Mouse (Mus musculus) thymus, adult 18-20 months (tissue): ENCODE measurements at regions not wholly inside any gene's neighbourhood (a gene's known extent, or its start where the extent isn't known, plus 50 kb on each side); places are given as distances from the start of the nearest gene placed in this dataset.
A peak's percentile ranks its signal among the peaks of the same experiment; 100 is the strongest.
"Not testable (repeated sequence)": the region's sequence is repeated elsewhere in the genome, so short reads cannot be mapped to it uniquely, and the experiment has no call there.

ENCODE experiments used
- DNase-seq, 2 experiments: peaks; one replicate each; pipeline ENCODE4 v3.0.0; 2022; ENCODE audit warnings: mixed read lengths in 2 of 2

DNA sequence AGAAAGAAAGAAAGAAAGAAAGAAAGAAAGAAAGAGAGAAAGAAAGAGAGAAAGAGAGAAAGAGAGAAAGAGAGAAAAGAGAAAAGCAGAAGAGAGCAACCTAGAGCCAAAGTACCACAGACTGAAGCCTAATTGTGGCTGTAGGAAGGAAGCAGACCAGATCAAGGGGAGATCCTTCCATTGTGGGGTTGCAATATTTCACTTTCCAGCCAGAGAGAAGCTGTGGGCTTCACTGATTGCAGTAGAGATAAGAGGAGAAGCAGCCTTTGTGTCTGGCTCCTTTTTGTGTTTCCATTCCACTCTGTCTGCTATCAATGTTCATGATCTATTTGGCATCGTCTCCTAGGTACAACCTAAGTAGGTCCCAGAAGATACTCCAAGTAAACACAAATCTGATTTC, 79.0 kb upstream of the Xcl1 start:
- no peak for DNase-seq

- no peak for DNase-seq
Observed at GRCm38 (mm10) chr1:165013428-165013827, 78.1 kb upstream of the Xcl1 start.

DNA sequence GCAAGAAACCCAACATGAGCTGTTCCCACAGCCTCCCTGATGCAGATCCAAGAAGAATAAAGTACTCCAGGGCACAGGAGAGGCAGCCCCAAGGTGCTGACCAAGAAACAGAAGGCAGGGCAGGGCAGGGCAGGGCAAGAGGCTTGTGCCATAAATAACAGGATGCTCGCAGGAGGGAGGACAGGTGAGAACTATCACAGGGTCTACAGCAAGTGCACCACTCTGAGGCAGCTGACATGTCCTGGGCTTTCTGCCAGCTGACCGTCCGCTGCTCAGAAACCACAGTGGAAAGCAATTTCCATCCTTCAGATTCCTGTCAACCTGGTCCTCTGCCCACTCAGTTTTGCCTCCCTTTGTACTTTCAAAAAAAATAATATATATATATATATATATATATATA, 77.0 kb upstream of the Xcl1 start:
- DNase-seq: no peak

DNA sequence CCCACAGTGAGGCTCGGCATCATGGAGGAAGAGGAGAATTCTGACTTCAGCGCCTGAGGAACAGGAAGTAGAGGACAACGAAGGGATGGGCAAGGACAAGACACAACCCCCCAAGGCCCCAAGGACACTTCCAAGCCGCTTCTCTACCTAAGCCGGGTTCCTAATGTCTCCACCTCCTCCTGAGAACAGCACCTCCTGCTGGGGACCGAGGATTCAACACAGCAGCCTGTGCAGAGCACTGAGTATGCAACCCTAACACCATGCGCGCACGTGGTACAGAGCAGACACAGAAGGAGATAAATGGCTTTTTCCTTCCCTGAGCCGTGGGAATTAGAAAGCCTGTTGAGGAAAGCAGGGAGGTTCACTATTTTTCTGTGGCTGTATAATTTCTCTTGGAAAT, 64.2 kb upstream of the Xcl1 start:
- peak in 1 of 2 experiments; percentile 8 for DNase-seq

GRCm38 (mm10) chr1:164998621-164999020, 63.3 kb upstream of the Xcl1 start:
- DNase-seq: no peak

DNA sequence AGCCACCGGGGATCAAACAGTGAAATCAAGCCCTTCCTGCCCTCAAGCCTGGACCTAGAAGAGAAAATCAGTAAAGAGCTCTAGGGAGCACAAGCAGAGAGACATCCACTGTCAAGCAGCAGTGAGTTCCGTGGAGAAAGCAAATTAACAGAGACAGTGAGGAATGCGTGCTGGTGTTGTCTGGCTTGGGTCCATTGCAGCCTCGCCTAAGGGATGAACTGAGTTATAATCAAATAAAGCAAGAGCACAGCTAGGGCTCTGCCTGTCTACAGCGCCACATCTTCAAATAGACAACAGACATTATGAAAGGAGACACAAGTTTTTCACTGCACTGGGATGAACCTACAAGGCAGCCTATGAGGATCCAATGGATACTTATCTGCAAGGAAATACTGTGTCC, 62.3 kb upstream of the Xcl1 start:
- no peak for DNase-seq

DNA sequence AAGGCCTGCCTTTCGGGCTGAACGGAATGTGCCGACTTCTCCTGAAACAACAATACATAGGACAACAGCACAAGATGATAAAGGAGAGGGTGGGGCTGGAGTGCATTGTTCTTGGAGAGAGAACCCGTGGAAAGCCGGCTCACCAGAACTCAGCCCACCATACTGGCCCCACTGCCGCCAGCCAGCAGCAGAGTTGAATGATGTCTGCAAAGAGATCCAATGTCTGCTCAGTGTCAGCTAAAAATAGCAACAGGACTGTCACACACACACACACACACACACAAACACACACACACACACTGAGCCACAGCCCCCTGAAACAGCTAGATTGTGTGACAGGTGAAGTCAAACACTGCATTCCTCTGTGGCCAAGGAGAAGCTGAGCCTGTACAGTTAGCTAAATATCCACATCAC, 58.9 kb upstream of the Xcl1 start:
- no peak for DNase-seq

DNA sequence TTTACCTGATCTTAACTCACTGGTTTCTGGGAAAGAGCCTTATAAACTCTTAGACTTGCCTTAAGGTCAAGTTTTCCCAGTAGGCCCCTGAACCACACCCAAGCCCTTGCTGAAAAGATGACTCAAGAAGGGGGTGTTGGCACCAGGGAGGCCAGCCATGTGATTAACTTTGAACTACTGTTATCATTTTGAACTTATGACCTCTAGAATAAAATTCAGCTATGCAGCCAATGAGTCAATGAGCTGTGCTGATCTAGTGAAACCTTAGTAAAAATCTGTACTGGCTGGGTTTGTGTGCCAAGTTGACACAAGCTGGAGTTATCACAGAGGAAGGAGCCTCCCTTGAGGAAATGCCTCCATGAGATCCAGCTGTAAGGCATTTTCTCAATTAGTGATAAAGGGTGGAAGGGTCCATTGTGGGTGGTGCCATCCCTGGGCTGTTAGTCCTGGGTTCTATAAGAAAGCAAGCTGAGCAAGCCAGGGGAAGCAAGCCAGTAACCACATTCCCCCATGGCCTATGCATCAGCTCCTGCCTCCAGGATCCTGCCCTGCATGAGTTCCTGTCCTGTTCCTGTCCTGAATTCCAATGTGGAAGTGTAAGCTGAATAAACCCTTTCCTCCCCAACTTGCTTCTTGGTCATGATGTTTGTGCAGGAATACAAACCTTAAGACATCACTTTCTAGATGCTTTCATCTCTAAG, 58.0 kb upstream of the Xcl1 start:
- DNase-seq: not testable (repeated sequence)

DNA sequence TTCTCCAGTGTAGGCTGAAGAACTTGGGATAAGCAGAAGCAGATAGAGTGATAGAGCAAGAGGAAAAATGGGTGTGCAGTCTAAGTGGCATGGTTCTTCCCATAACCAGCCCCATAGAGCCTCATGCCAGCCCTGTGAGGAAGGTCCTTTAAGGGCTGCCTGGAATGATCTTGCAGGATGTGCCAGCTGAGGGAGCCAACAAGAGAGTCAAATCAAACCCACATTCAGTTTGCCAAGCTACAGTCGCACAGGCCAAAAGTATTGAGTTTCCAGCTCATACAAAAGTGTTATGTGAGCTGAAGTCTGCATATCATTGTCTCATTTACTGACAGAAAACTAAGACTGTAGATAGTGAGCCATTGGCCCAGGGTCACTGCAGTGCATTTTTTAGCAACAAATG, 53.7 kb upstream of the Xcl1 start:
- DNase-seq: no peak

- DNase-seq: no peak
Observed at GRCm38 (mm10) chr1:164988191-164988590, 52.9 kb upstream of the Xcl1 start.

DNA sequence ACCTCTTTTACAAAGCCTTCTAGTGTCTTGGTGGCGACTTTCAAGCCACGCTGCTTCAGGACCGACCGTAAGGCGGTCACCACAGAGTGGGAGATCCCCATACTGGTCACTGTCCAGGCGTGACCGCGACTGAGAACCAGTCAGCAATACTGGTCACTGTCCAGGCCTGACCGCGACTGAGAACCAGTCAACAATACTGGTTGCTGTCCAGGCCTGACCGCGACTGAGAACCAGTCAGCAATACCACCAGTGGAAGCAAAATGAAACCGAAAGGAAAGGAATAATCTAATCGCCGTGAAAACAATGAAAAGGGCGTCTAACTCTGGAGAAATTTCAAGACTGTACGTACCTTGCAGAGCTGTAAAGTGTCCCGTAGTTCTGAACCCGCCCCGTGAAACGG, 50.2 kb upstream of the Xcl1 start:
- DNase-seq: not testable (repeated sequence)
